Mouse (Mus musculus) v-Abl transformed pro-B cells (cell line): ENCODE data around the gene Pja2.
"Not testable (repeated sequence)": the region's sequence is repeated elsewhere in the genome, so short reads cannot be mapped to it uniquely, and the experiment has no call there.

Experiments
- in situ Hi-C, 2 experiments: fragments of 400-800 bp; cut with MboI; formaldehyde crosslinking; loops; one replicate each; pipeline ENCODE4 v1.15.1; 2025; ENCODE audit not compliant: unreplicated experiment in 2 of 2

The Pja2 gene

GRCm38 (mm10) chr17:64289684-64290083, 42.0 kb downstream of the Pja2 start:
- in situ Hi-C loops = no loop called here

DNA sequence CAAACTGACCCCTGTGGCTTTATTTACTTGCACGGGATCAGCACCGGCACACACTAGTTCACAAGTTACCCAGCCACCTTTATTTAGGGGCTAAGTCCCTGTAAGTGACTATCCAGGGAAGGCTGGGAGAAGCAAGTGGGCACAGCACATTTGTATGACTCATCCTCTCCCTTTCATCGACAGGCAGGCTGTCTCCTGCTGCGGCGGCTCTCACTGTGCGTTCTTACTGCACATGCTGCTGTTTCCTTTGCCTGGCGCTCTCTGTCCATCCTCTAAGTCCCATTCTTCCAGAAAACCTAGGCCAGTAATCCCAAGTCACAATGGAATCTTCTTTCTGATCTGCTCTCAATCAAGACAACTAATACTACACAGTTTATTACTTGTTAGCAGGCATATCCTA, 43.7 kb downstream of the Pja2 start:
- in situ Hi-C loops = no loop called here

GRCm38 (mm10) chr17:64286836-64287235, 44.9 kb downstream of the Pja2 start:
- in situ Hi-C loops = no loop called here

DNA sequence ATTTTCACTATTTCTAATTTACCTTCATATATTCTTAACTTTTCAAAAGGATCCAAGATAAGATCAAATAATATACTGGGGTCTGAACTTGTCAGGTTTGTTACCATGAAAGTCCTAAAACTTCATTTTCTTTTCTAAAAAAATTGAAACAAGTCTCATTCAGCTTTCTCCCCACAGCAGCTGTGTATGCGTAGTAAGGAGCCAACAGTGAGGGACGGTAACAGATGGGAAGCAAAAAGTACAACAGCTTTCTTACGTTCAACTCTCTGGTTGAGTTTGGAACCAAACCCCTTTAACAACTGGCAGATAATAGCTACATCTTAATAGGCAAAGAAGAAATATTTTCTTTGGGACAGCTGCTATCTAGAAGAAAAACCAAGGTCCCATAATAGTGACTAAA, 50.3 kb downstream of the Pja2 start:
- in situ Hi-C loops = not testable (repeated sequence)

GRCm38 (mm10) chr17:64277649-64278212, 54.0 kb downstream of the Pja2 start:
- in situ Hi-C loops = no loop called here

GRCm38 (mm10) chr17:64276666-64277065, 55.0 kb downstream of the Pja2 start:
- in situ Hi-C loops = no loop called here

GRCm38 (mm10) chr17:64275188-64275587, 56.5 kb downstream of the Pja2 start:
- in situ Hi-C loops = no loop called here

DNA sequence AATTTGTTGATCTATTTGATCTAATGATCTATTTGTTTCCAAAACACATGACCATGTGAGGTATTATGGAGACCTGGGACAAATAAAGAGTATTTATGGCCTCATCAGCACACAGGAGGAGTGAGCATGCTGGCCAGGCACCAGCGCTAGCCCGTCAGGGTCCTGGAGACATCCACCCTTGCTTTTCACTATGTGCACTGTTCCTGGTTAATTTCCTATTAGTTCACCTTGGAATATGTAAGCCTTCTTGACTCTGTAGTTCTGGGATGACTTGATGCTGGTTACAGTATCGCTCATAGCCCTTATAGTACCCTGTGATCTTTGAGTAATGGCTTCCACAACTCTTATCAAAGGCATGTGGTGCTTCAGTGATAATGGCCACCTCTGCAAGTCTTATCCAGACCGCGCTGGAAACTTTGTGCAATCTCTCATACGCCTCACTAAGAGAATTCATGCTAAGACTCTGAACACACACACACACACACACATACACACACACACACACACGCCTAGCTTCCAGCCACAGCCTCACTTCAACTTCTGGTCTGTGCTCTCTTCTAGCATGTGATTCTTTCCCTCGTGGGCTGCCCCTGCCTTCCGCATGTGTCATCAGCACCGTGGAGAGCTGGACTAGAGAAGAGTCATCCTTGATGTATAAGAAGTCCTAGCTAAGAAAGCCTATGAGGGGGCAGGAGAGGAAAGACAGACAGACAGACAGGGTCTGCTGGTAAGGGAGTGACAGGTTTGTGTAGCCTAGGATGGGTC, 57.2 kb downstream of the Pja2 start:
- in situ Hi-C loops = no loop called here

DNA sequence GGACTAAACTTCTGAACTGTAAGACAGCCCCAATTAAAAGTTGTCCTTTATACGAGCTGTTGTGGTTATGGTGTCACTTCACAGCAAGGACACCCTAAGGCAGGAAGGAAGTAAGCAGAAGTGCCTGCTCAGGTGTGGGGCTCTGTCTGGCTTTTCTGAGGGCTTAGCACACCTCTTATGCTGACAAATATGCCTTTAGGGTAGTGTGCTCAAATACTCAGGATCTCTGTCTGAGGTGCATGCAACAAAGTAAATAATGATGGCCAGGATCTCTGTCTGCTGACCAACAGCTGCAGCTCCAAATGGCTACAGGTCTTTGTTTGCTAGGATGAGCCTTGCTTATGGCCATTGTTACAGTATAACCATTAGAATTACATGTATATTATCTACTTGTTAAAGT, 71.1 kb downstream of the Pja2 start:
- in situ Hi-C loops = no loop called here

GRCm38 (mm10) chr17:64248246-64248645, 83.5 kb downstream of the Pja2 start:
- in situ Hi-C loops = loop anchor here (25.0 kb wide), 1 partner anchor 1289 kb away; the partner anchor contains the start of gene Tmem232 (in 2 of the 2)

- in situ Hi-C loops = loop anchor here (25.0 kb wide), 1 partner anchor 1294 kb away; the partner anchor contains the start of gene Tmem232 (in 2 of the 2)
Observed at GRCm38 (mm10) chr17:64242898-64243297, 88.8 kb downstream of the Pja2 start.

- in situ Hi-C loops = loop anchor here (25.0 kb wide), 1 partner anchor 1295 kb away; the partner anchor contains the start of gene Tmem232 (in 2 of the 2)
Observed at GRCm38 (mm10) chr17:64242310-64242859, 89.3 kb downstream of the Pja2 start.

DNA sequence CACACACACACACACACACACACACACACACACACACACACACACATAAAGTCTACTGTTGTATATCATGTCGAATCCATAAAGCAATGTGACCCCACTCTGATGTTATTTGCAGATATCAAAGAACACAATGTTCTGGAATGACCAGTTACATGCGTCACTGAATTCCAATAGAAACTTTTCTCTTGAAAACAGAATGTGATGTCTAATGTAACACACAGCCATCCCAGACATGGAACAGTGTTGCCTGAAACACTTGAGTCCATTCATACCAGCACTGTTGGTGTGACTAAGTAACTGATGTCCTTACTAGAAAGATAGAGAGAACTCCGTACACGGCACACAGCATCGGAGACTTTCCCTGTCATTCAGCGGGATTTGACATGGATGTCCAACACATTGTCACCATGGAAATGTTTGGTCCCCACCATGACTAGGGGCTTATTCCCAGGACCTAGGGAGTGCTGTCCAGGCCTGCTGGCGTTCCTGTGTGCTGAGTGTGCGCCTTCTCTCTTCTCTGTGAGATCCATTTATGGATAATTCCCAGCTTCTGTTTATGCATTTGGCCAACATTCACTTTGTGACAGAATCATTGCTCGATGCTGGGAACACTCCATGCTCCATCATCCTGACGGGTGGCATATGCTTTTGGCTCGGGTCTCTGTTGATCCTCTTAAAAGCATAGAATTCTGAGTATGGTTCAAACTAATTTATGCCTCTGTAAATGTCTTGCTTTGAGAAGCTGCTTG, 90.0 kb downstream of the Pja2 start:
- in situ Hi-C loops = loop anchor here (25.0 kb wide), 1 partner anchor 1296 kb away; the partner anchor contains the start of gene Tmem232 (in 2 of the 2)

DNA sequence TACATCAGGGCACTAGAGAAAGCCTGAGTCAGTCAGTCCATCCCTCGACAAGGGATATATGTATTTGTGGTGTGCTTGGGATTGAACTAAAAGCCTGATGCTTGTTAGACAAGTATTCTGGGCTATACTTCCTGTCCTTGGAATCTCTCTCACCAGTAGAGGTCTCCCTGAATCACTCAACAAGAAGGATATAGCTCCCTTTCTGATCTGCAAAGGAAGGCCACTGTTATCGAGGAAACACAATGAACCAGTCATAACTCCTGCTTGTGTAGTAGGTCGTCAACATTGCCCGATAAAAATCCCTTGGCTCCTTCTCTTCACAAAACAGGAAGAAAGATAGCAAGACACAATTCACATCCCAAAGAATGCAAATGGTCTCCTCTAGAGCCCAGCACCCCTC, 99.6 kb downstream of the Pja2 start:
- in situ Hi-C loops = loop anchor here (5.0 to 25.0 kb wide), 5 partner anchors 143 to 1305 kb away; partner anchors contain the start of gene Tmem232 (in 2 of the 2)

GRCm38 (mm10) chr17:64231637-64232036, 100.1 kb downstream of the Pja2 start:
- in situ Hi-C loops = loop anchor here (5.0 to 25.0 kb wide), 5 partner anchors 143 to 1306 kb away; partner anchors contain the start of gene Tmem232 (in 2 of the 2)

DNA sequence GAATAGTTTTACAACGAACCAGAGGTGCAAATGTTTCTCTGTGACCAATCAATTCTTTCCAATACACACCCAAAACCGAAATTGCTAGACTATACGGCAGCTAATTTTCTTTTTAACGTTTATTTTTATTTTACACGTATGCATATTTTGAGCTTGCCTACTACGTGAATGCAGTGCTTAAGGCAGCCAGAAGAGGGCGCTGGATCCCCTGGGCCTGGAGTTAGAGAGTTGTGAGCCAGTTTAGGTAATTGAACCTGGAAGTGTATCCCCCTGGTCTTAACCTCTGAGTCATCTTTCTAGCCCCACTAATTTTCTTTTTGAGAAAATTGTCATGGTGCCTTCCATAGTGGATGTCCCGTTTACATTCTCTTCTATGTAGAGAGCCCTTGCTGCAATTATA, 100.5 kb downstream of the Pja2 start:
- in situ Hi-C loops = loop anchor here (5.0 to 25.0 kb wide), 5 partner anchors 144 to 1306 kb away; partner anchors contain the start of gene Tmem232 (in 2 of the 2)
